Mouse (Mus musculus): ENCODE measurements at regions not wholly inside any gene's neighbourhood (a gene's known extent, or its start where the extent isn't known, plus 50 kb on each side); places are given as distances from the start of the nearest gene placed in this dataset.

DNA sequence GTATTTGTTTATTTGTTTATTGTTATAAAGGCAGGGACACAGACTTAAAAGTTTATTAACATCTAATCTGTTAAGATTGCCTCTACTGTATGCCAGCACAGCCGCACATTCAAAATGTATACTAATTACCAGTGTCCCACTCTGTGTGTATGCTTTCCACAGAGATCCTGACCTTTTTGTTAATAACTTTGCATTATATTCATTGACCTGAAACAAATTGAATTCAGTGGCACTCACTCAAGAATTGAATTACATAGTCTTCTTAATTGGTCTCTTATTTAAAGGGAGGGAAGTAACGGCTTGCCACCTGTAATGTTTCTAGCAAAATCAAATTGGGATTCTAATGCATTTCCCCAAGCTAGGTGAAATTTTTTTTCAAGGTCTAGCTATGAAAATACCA, 111.3 kb upstream of the Kiz start:
- Histone ChIP-seq H3K9me3 (ENCODE audit: control insufficient read depth, low read length) (no peaks in the 10 kb centered on the region), H3K36me3 (ENCODE audit: control insufficient read depth, insufficient read depth, low read length) (no peaks in the 10 kb centered on the region), H3K27ac (replicated peaks) (no peak overlapping the region), H3K9ac (ENCODE audit: low read length) (no peak overlapping the region), H3K4me2 (replicated peaks; ENCODE audit: low read depth) (no peak overlapping the region), H3K4me1 (replicated peaks; ENCODE audit: control insufficient read depth, insufficient read depth) (no peaks in the 10 kb centered on the region), H3K4me3 (ENCODE audit: low read depth, low read length) (no peak overlapping the region), H3K27me3 (ENCODE audit: control insufficient read depth, insufficient read depth, low read length) (no peaks in the 10 kb centered on the region)
- ATAC-seq (ENCODE audit: low FRiP score, low TSS enrichment) (no peak), DNase-seq (ENCODE audit: low spot score) (no peak)
- TF ChIP-seq CTCF (IDR thresholded peaks at IDR 0.05; ENCODE audit: low read depth) (no peak), EP300 (optimal IDR thresholded peaks at IDR 0.05) (no peak)
- 84% methylated on average over 2 of the region's 2 CpGs for WGBS

DNA sequence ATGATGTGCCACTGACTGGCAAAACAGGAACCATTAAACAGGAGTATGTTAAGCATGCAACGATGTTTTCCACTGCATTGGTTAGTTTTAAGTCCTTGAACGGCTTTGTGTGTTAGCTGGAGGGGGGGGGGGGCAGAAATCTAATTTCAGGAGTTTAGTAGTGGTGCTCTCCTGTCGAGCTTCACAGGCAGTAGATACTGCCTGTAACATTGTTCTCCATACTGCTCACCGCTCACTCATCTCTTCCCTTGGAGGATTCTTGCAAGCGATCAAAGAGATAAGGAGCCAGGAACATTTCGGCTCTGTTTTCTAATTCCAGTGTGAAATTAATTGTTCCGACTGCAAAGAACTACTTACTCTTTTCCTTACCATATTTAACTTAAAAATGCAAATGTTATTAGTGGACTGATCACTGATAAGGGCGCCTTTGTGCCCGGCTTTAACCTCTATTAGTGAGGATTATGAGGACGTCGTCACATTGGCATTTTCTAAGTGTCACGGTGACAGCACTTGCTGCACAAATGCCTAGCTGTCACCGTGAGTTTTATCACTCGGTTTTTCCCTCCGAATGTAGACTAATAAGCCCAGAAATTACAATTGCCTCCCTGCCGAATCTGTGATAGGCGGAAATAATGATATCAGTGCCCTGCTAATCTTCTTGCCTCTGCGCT, 110.5 kb upstream of the Kiz start:
- no peaks in the 10 kb centered on the region for H3K4me1 ChIP-seq (replicated peaks; ENCODE audit: control insufficient read depth, insufficient read depth)
- H3K4me2 ChIP-seq (replicated peaks; ENCODE audit: low read depth): no peak overlapping the region; the same call in 1 of the 2 replicates
- H3K4me3 ChIP-seq (ENCODE audit: low read depth, low read length): no peak overlapping the region
- ATAC-seq (ENCODE audit: low FRiP score, low TSS enrichment) (no peak), DNase-seq (ENCODE audit: low spot score) (no peak)
- H3K36me3 ChIP-seq (ENCODE audit: control insufficient read depth, insufficient read depth, low read length): no peaks in the 10 kb centered on the region
- TF ChIP-seq EP300 (optimal IDR thresholded peaks at IDR 0.05) (no peak), CTCF (IDR thresholded peaks at IDR 0.05; ENCODE audit: low read depth) (no peak)
- no peaks in the 10 kb centered on the region for H3K9me3 ChIP-seq (ENCODE audit: control insufficient read depth, low read length)
- no peak overlapping the region for H3K9ac ChIP-seq (ENCODE audit: low read length)
- H3K27ac ChIP-seq (replicated peaks): no peak overlapping the region
- H3K27me3 ChIP-seq (ENCODE audit: control insufficient read depth, insufficient read depth, low read length): no peaks in the 10 kb centered on the region
- 64% methylated on average over 18 of the region's 18 CpGs for WGBS

DNA sequence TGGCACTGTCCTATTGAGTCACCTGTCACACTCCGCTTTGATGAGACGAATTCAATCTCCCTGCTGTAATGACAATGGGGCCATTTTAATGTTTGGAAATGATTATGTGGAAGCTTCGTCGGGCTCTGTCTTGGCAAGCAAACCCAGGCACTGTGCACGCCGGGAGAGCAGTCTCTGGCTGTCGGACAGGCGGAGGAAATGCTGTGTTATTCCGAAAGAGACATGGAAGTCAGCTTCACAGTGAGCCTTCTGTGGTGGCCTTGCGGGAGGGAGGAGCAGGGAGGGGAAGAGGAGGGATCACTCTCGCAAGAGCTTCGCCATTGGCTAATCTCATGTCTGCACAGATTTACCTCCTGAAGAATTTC, 110.0 kb upstream of the Kiz start:
- no peak for ATAC-seq (ENCODE audit: low FRiP score, low TSS enrichment)
- H3K9me3 ChIP-seq (ENCODE audit: control insufficient read depth, low read length): no peaks in the 10 kb centered on the region
- no peaks in the 10 kb centered on the region for H3K36me3 ChIP-seq (ENCODE audit: control insufficient read depth, insufficient read depth, low read length)
- no peak overlapping the region for H3K27ac ChIP-seq (replicated peaks)
- H3K27me3 ChIP-seq (ENCODE audit: control insufficient read depth, insufficient read depth, low read length): no peaks in the 10 kb centered on the region
- H3K4me1 ChIP-seq (replicated peaks; ENCODE audit: control insufficient read depth, insufficient read depth): no peaks in the 10 kb centered on the region
- TF ChIP-seq CTCF (IDR thresholded peaks at IDR 0.05; ENCODE audit: low read depth): no peak
- TF ChIP-seq EP300 (optimal IDR thresholded peaks at IDR 0.05): no peak
- peak overlapping the region; percentile 31; the same call in 1 of the 2 replicates for H3K4me2 ChIP-seq (replicated peaks; ENCODE audit: low read depth)
- WGBS: 45% methylated on average over 12 of the region's 12 CpGs
- no peak overlapping the region for H3K4me3 ChIP-seq (ENCODE audit: low read depth, low read length)
- no peak for DNase-seq (ENCODE audit: low spot score)
- no peak overlapping the region for H3K9ac ChIP-seq (ENCODE audit: low read length)

DNA sequence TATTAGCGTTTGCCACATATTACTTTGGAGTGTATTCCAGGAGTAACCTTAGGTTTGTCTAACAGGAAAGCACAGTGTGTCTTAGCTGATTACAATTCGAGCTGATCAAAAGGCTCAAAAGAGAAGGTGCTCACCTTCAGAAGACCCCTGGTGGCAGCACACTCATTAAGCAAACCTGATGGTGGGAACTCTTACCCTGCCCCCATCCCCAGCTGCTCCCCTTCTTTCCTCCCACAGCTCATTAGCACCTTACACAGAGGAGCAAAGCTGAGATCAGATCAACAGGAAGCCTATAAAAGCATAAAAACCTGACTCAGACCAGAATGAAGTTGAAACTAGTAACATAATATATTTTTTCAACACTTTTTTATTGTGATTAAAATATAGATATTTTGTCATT, 101.7 kb upstream of the Kiz start:
- TF ChIP-seq EP300 (optimal IDR thresholded peaks at IDR 0.05) (no peak), CTCF (IDR thresholded peaks at IDR 0.05; ENCODE audit: low read depth) (no peak)
- H3K4me2 ChIP-seq (replicated peaks; ENCODE audit: low read depth): no peak overlapping the region
- no peaks in the 10 kb centered on the region for H3K9me3 ChIP-seq (ENCODE audit: control insufficient read depth, low read length)
- no peaks in the 10 kb centered on the region for H3K4me1 ChIP-seq (replicated peaks; ENCODE audit: control insufficient read depth, insufficient read depth)
- H3K36me3 ChIP-seq (ENCODE audit: control insufficient read depth, insufficient read depth, low read length): no peaks in the 10 kb centered on the region
- H3K27ac ChIP-seq (replicated peaks): no peak overlapping the region
- no peak overlapping the region for H3K4me3 ChIP-seq (ENCODE audit: low read depth, low read length)
- H3K27me3 ChIP-seq (ENCODE audit: control insufficient read depth, insufficient read depth, low read length): no peaks in the 10 kb centered on the region
- H3K9ac ChIP-seq (ENCODE audit: low read length): no peak overlapping the region
- DNase-seq (ENCODE audit: low spot score): no peak
- no peak for ATAC-seq (ENCODE audit: low FRiP score, low TSS enrichment)
- 16% methylated on average over 2 of the region's 2 CpGs for WGBS

DNA sequence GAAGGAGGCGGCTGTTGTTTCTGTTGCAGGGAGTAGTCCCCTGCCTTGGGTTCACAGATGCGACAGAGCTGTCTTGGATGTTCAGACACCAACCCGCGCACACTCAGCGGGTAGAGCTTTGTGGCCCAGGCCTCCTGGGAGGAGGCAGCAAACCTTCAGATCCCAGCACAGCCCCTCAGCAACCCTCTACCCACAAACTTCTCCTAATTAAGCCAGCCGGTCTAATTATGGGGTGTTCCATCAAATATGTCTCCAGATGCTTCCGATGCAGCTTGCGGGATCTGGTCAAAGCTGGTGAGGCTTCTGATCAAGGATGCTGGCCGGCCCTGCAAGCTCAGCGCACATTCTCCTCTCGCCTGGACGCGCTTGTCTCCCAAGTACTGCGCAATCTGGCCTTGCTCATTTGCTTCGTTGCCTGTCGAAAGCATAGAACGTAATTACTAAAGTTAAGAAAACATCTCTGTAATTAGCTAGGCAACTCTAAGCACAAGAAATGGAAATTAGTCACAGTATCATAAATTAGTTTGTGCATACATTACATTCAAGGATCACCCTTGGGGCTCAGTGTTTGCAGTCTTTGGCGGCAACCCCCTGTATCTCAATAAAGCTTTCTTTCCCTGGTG, 92.0 kb upstream of the Kiz start:
- H3K9me3 ChIP-seq (ENCODE audit: control insufficient read depth, low read length): no peaks in the 10 kb centered on the region
- no peaks in the 10 kb centered on the region for H3K27me3 ChIP-seq (ENCODE audit: control insufficient read depth, insufficient read depth, low read length)
- ATAC-seq (ENCODE audit: low FRiP score, low TSS enrichment) (no peak), DNase-seq (ENCODE audit: low spot score) (no peak)
- H3K4me1 ChIP-seq (replicated peaks; ENCODE audit: control insufficient read depth, insufficient read depth): no peaks in the 10 kb centered on the region
- H3K9ac ChIP-seq (ENCODE audit: low read length): no peak overlapping the region
- no peak for TF ChIP-seq EP300 (optimal IDR thresholded peaks at IDR 0.05)
- TF ChIP-seq CTCF (IDR thresholded peaks at IDR 0.05; ENCODE audit: low read depth): no peak
- H3K36me3 ChIP-seq (ENCODE audit: control insufficient read depth, insufficient read depth, low read length): no peaks in the 10 kb centered on the region
- WGBS: 73% methylated on average over 18 of the region's 18 CpGs
- H3K27ac ChIP-seq (replicated peaks): no peak overlapping the region
- no peak overlapping the region for H3K4me2 ChIP-seq (replicated peaks; ENCODE audit: low read depth)
- H3K4me3 ChIP-seq (ENCODE audit: low read depth, low read length): no peak overlapping the region
